Comparison of ENCODE assay signal across 17 mouse cellular contexts in genomic region chr7:67039861-67040260, GRCm38 (mm10).
A peak's percentile ranks its signal among the peaks of the same experiment; 100 is the strongest.
DNase-seq lines count a peak whose midpoint lies in the region; ATAC-seq lines count a peak whose summit lies in the region.
"Had no signal": no experiment of that assay in that cellular context is flagged by ENCODE, and none has a peak within 500 bp of the region (broad histone marks: within the 10 kb centered on the region; RNA-seq: fewer than 3 reads in every experiment).

No protein-coding gene starts in this region.

- H3K4me2 ChIP-seq in heart, embryonic 13.5 days = no peak overlapping the region
- H3K4me2 ChIP-seq in kidney, embryonic 14.5 days (replicated peaks; ENCODE audit: low read depth, low read length) = no peak overlapping the region
- H3K4me2 ChIP-seq: hindbrain, embryonic 13.5 days; limb, embryonic 13.5 days; liver, embryonic 15.5 days; midbrain, embryonic 11.5 days had no signal

- H3K9me3 ChIP-seq in heart, embryonic 13.5 days = no peaks in the 10 kb centered on the region
- H3K9me3 ChIP-seq in kidney, embryonic 14.5 days (ENCODE audit: control insufficient read depth, low read length) = no peaks in the 10 kb centered on the region
- H3K9me3 ChIP-seq: hindbrain, embryonic 13.5 days; limb, embryonic 13.5 days; liver, embryonic 15.5 days had no signal

- H3K27ac ChIP-seq in heart, embryonic 13.5 days (replicated peaks) = peak overlapping the region; percentile 32; the same call in 1 of the 2 replicates
- no peak overlapping the region for H3K27ac ChIP-seq in kidney, embryonic 14.5 days (ENCODE audit: low read depth, low read length)
- H3K27ac ChIP-seq: hindbrain, embryonic 13.5 days; limb, embryonic 13.5 days; liver, embryonic 15.5 days had no signal

- DNase-seq in heart, adult 8-10 months (ENCODE audit: low spot score) = no peak
- DNase-seq in kidney, adult 9 months = peak; percentile 54
- DNase-seq in lung, postnatal 10 days = peak; percentile 25
- no peak for DNase-seq in lung, postnatal 4 days
- DNase-seq in spleen, adult 12 weeks (ENCODE audit: low spot score) = no peak
- DNase-seq: cerebellum, adult 18-20 months; cerebellum, postnatal 25 days; embryo, embryonic 11 days; retina, postnatal 1 day had no signal

- 0 out of 2 replicates have a peak, but pooled peaks cover 5% of the 10 kb centered on the region for H3K36me3 ChIP-seq in heart, embryonic 13.5 days
- no peaks in the 10 kb centered on the region for H3K36me3 ChIP-seq in kidney, embryonic 14.5 days (ENCODE audit: control insufficient read depth, insufficient read depth, low read length)
- H3K36me3 ChIP-seq: hindbrain, embryonic 13.5 days; liver, embryonic 15.5 days had no signal

- peaks cover 52% of the 10 kb centered on the region for H3K4me1 ChIP-seq in heart, embryonic 13.5 days
- no peaks in the 10 kb centered on the region; the same call in 1 of the 2 replicates for H3K4me1 ChIP-seq in kidney, embryonic 14.5 days (ENCODE audit: control insufficient read depth, insufficient read depth, low read length)
- H3K4me1 ChIP-seq: hindbrain, embryonic 13.5 days; liver, embryonic 15.5 days had no signal

- H3K27me3 ChIP-seq in heart, embryonic 13.5 days (replicated peaks) = no peaks in the 10 kb centered on the region
- H3K27me3 ChIP-seq in kidney, embryonic 14.5 days (ENCODE audit: control insufficient read depth, insufficient read depth, low read length) = no peaks in the 10 kb centered on the region
- H3K27me3 ChIP-seq: hindbrain, embryonic 13.5 days; limb, embryonic 13.5 days; liver, embryonic 15.5 days had no signal

- ATAC-seq in heart, embryonic 13.5 days (ENCODE audit: extremely low read depth, insufficient number of reproducible peaks, low FRiP score, low TSS enrichment) = no peak
- no peak for ATAC-seq in kidney, embryonic 14.5 days (ENCODE audit: low FRiP score, low TSS enrichment)
- ATAC-seq: forebrain, embryonic 16.5 days; inflammation-experienced regulatory T-cells, adult 6 months had no signal

- no peak overlapping the region for H3K4me3 ChIP-seq in heart, embryonic 13.5 days
- H3K4me3 ChIP-seq in kidney, embryonic 14.5 days (ENCODE audit: low read length) = no peak overlapping the region
- H3K4me3 ChIP-seq: hindbrain, embryonic 13.5 days; limb, embryonic 13.5 days; liver, embryonic 15.5 days had no signal

- no peak overlapping the region for H3K9ac ChIP-seq in heart, embryonic 13.5 days
- no peak overlapping the region for H3K9ac ChIP-seq in kidney, embryonic 14.5 days (ENCODE audit: low read depth, low read length)
- H3K9ac ChIP-seq: hindbrain, embryonic 13.5 days; limb, embryonic 13.5 days; liver, embryonic 15.5 days had no signal

- 52% methylated on average over 8 of the region's 8 CpGs for WGBS in heart, embryonic 13.5 days
- WGBS in kidney, embryonic 14.5 days = 27% methylated on average over 8 of the region's 8 CpGs

Comparison
In these comparisons a context has a peak if more than half of its experiments do, and no peak if none do; other contexts are left out.
1. DNase-seq: peak in kidney, adult 9 months (single experiment) and lung, postnatal 10 days (single experiment); none in heart, adult 8-10 months (single experiment), lung, postnatal 4 days (0 of 2) and spleen, adult 12 weeks (single experiment).